In the genomic region with DNA sequence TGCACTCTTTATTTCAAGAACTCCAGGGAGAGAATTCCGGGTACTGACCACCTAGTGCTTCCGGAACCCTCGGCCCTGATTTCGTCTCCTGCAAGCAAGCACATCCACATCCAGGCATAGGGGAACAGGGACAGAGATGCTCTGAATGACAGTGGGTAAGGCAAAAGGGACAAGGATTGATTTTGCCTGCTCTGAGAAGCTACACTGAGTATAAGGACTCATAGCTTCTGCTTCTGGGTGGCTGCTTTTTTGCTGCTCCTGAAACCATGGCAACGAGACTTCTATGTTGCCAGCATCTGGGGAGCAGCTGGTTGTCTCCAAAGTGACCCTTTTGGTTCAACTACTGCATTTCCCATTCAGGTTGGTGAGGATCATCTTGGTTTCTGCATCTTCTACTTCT, we compare ENCODE assay signal across 10 mouse cellular contexts. TPM values are rescaled to one million over a fixed set of nuclear protein-coding genes. Genes with fewer than 3 reads are reported as not detected.
A peak's percentile ranks its signal among the peaks of the same experiment; 100 is the strongest.
DNase-seq lines count a peak whose midpoint lies in the region; ATAC-seq and TF ChIP-seq lines count a peak whose summit lies in the region.
"Had no signal": no experiment of that assay in that cellular context is flagged by ENCODE, and none has a peak within 500 bp of the region (broad histone marks: within the 10 kb centered on the region; RNA-seq: fewer than 3 reads in every experiment).

No protein-coding gene starts in this region.

- H3K4me1 ChIP-seq in heart, embryonic 12.5 days (replicated peaks), result 0 out of 2 replicates have a peak, but pooled peaks cover 2% of the 10 kb centered on the region
- no peaks in the 10 kb centered on the region for H3K4me1 ChIP-seq in heart, adult 2 months (ENCODE audit: control insufficient read depth, insufficient read depth, low read length)
- peaks cover 7% of the 10 kb centered on the region for H3K4me1 ChIP-seq in liver, postnatal 0 days (ENCODE audit: insufficient read depth)

- H3K4me3 ChIP-seq in heart, embryonic 12.5 days, result peak overlapping the region; percentile 74
- H3K4me3 ChIP-seq in heart, adult 2 months, result no peak overlapping the region; the same call in 1 of the 2 replicates
- H3K4me3 ChIP-seq in liver, postnatal 0 days (ENCODE audit: low read depth, low read length), result peak overlapping the region; percentile 40; the same call in 1 of the 2 replicates

- no peaks in the 10 kb centered on the region for H3K36me3 ChIP-seq in heart, embryonic 12.5 days
- no peaks in the 10 kb centered on the region for H3K36me3 ChIP-seq in heart, adult 2 months (ENCODE audit: control insufficient read depth, insufficient read depth, low read length)
- no peaks in the 10 kb centered on the region for H3K36me3 ChIP-seq in liver, postnatal 0 days (replicated peaks; ENCODE audit: insufficient read depth, low read length)

- no peak overlapping the region for H3K27ac ChIP-seq in heart, embryonic 12.5 days (ENCODE audit: poor library complexity, severe bottlenecking)
- H3K27ac ChIP-seq in heart, adult 2 months, result no peak overlapping the region
- no peak overlapping the region for H3K27ac ChIP-seq in liver, postnatal 0 days (ENCODE audit: low read depth)

- DNase-seq in heart, adult 2 months, result no peak
- DNase-seq in R1 (ENCODE audit: low read depth, low spot score), result peak; percentile 27
- DNase-seq in forelimb bud, embryonic 11.5 days (ENCODE audit: low read depth, low spot score), result peak; percentile 37
- no peak for DNase-seq in liver, postnatal 0 days
- DNase-seq in retina, embryonic 14.5 days (ENCODE audit: low spot score), result no peak
- DNase-seq in cerebellum, adult 9-10 months, result no peak

- H3K79me2 ChIP-seq in heart, adult 2 months (replicated peaks; ENCODE audit: control insufficient read depth, insufficient read depth, low read length), result no peaks in the 10 kb centered on the region

- TF ChIP-seq CTCF in heart, adult 2 months (IDR thresholded peaks at IDR 0.05), result no peak
- TF ChIP-seq CTCF in liver, postnatal 0 days (IDR thresholded peaks at IDR 0.05; ENCODE audit: low read depth), result no peak

- TF ChIP-seq POLR2A in heart, adult 2 months (IDR thresholded peaks at IDR 0.05; ENCODE audit: insufficient read depth, low read depth, low read length), result no peak

- 16% methylated on average over 5 of the region's 5 CpGs for WGBS in heart, embryonic 12.5 days
- 16% methylated on average over 5 of the region's 5 CpGs for whole genome bisulfite sequencing in heart, adult 2 months
- WGBS in liver, postnatal 0 days (ENCODE audit: insufficient replicate concordance), result 15% methylated on average over 5 of the region's 5 CpGs

- no peak for ATAC-seq in heart, embryonic 12.5 days (ENCODE audit: insufficient number of reproducible peaks, low FRiP score)
- ATAC-seq in liver, postnatal 0 days, result no peak
- no peak for ATAC-seq in megakaryocyte-erythroid progenitor cell, adult 5-6 weeks (replicated peaks; ENCODE audit: low FRiP score, low TSS enrichment, poor library complexity, severe bottlenecking)

- intact Hi-C loops in heart, adult 2 months (cut with DNase I), result no loop called here

- peaks cover 10% of the 10 kb centered on the region; the same call in 1 of the 2 replicates for H3K27me3 ChIP-seq in heart, embryonic 12.5 days (replicated peaks)
- H3K27me3 ChIP-seq in heart, adult 2 months (ENCODE audit: control insufficient read depth, insufficient read depth, low read length), result peaks cover 2% of the 10 kb centered on the region; the same call in 1 of the 2 replicates
- peaks cover 9% of the 10 kb centered on the region; the same call in 1 of the 2 replicates for H3K27me3 ChIP-seq in liver, postnatal 0 days (ENCODE audit: insufficient read depth, low read length)

- TF ChIP-seq EP300 in heart, adult 2 months (IDR thresholded peaks at IDR 0.05; ENCODE audit: insufficient read depth, low read depth, low read length), result no peak
- no peak for TF ChIP-seq EP300 in liver, postnatal 0 days (IDR thresholded peaks at IDR 0.05; ENCODE audit: low read depth)

- H3K9me3 ChIP-seq in heart, embryonic 12.5 days (replicated peaks), result no peaks in the 10 kb centered on the region
- no peaks in the 10 kb centered on the region for H3K9me3 ChIP-seq in liver, postnatal 0 days (ENCODE audit: low read length)

- peak overlapping the region; percentile 68; the same call in 1 of the 2 replicates for H3K9ac ChIP-seq in heart, embryonic 12.5 days
- no peak overlapping the region for H3K9ac ChIP-seq in heart, adult 2 months (ENCODE audit: low read depth, low read length)
- no peak overlapping the region for H3K9ac ChIP-seq in liver, postnatal 0 days (replicated peaks)

- peak overlapping the region; percentile 98 for H3K4me2 ChIP-seq in heart, embryonic 12.5 days
- H3K4me2 ChIP-seq in liver, postnatal 0 days (ENCODE audit: low read depth, low read length), result peak overlapping the region; percentile 66

RNA-seq across cellular contexts. Expression of gene Grik2, which starts 0.3 kb away (rescaled TPM):
- 0.87 and 1.1 TPM in 2 replicates for polyA plus RNA-seq in heart, embryonic 12.5 days (2016; fragmentation: Nextera tagmentation; extraction: Ambion mirVana)
- under 1 TPM; 0.18 to 0.66 TPM for total RNA-seq in heart, adult 2 months (2021)
- 0.47 and 0.64 TPM in 2 replicates for polyA plus RNA-seq in heart, adult 2 months (2012; rRNA removed)
- not detected in 2 replicates for polyA plus RNA-seq in liver, postnatal 0 days (2015; fragmentation: Nextera tagmentation; extraction: Ambion mirVana)
- total RNA-seq in megakaryocyte-erythroid progenitor cell, adult 5-6 weeks (2014; fragmentation: Nextera tagmentation), result not detected in 2 replicates
- not detected in 2 replicates for total RNA-seq in megakaryocyte-erythroid progenitor cell, adult 5-6 weeks (2017)
- total RNA-seq: common myeloid progenitor, adult 5-6 weeks had no signal
- polyA plus RNA-seq: spleen, adult 2 months had no signal

Comparison
In these comparisons a context has a peak if more than half of its experiments do, and no peak if none do; other contexts are left out.
1. DNase-seq: peak in R1 (single experiment) and forelimb bud, embryonic 11.5 days (single experiment); none in heart, adult 2 months (0 of 2), liver, postnatal 0 days (single experiment), retina, embryonic 14.5 days (single experiment) and cerebellum, adult 9-10 months (single experiment).